Mouse (Mus musculus) heart, postnatal 0 days (tissue): ENCODE data around the gene Fbf1. TPM values are rescaled to one million over a fixed set of nuclear protein-coding genes. Genes with fewer than 3 reads are reported as not detected.

Experiments
- ATAC-seq: fragments of 200-750 bp; cut with Nextera tagmentation; 2 replicates; pipeline ENCODE4 v1.8.0; 2017; ENCODE audit warnings: low read depth, moderate number of reproducible peaks, moderate library complexity; ENCODE audit not compliant: insufficient read depth
- DNase-seq: peaks from one replicate; pipeline ENCODE4 v3.0.0-alpha.2; 2016; ENCODE audit warnings: low spot score
- H3K27ac ChIP-seq: fragments of 300-500 bp; sonication (generic); 2 replicates; pipeline ENCODE4 v1.5.1; 2014; ENCODE audit warnings: low read depth, mild to moderate bottlenecking
- H3K27me3 ChIP-seq: fragments of 300-500 bp; sonication (generic); 2 replicates; pipeline ENCODE4 v1.6.1; 2014; ENCODE audit warnings: low read length, mixed read lengths; ENCODE audit not compliant: control insufficient read depth, insufficient read depth
- H3K36me3 ChIP-seq: fragments of 300-500 bp; sonication (generic); replicated peaks from 2 replicates; pipeline ENCODE4 v1.6.1; 2014; ENCODE audit warnings: low read length, mixed read lengths; ENCODE audit not compliant: control insufficient read depth, insufficient read depth
- H3K4me1 ChIP-seq: fragments of 300-500 bp; sonication (generic); 2 replicates; pipeline ENCODE4 v1.6.1; 2014; ENCODE audit warnings: antibody characterized with exemption; ENCODE audit not compliant: control insufficient read depth, insufficient read depth
- H3K4me2 ChIP-seq: fragments of 300-500 bp; sonication (generic); 2 replicates; pipeline ENCODE4 v1.6.1; 2014; ENCODE audit warnings: low read depth, mild to moderate bottlenecking, low read length, moderate library complexity
- H3K4me3 ChIP-seq: fragments of 300-500 bp; sonication (generic); 2 replicates; pipeline ENCODE4 v1.5.1; 2014; ENCODE audit warnings: low read depth, low read length
- H3K9ac ChIP-seq: fragments of 300-500 bp; sonication (generic); replicated peaks from 2 replicates; pipeline ENCODE4 v1.6.1; 2014; ENCODE audit warnings: low read depth, low read length, mixed read lengths
- H3K9me3 ChIP-seq: fragments of 300-500 bp; sonication (generic); replicated peaks from 2 replicates; pipeline ENCODE4 v1.6.1; 2016; ENCODE audit warnings: low read length; ENCODE audit not compliant: control insufficient read depth
- CTCF ChIP-seq: IDR thresholded peaks from 2 replicates; pipeline ENCODE4 v1.5.1; 2016; ENCODE audit warnings: antibody characterized with exemption, control low read depth, low read depth
- EP300 ChIP-seq: IDR thresholded peaks from 2 replicates; pipeline ENCODE4 v1.6.1; 2016; ENCODE audit warnings: antibody characterized with exemption, low read depth
- WGBS: fragments of 180-500 bp; shearing (Covaris S2); extraction: QIAGEN DNeasy Blood & Tissue Kit; methylation state at CpG from one replicate; pipeline ENCODE4 v1.1.7; 2014; 5-methylcytosine and 5-hydroxymethylcytosine counted together
- polyA plus RNA-seq: library from polyadenylated mRNA; unstranded; fragments of >200 nt; fragmentation: Nextera tagmentation; extraction: Ambion mirVana; gene quantifications from 2 replicates; pipeline ENCODE4 v1.2.1, GENCODE M21; 2015
- total RNA-seq: library from RNA; depleted of rRNA; stranded (reverse); fragments of >200 nt; gene quantifications from 2 replicates; pipeline ENCODE4 v1.2.3, GENCODE M21; 2014; ENCODE audit warnings: low replicate concordance

The Fbf1 gene
- total and polyA plus RNA-seq, 2 experiments from 2014 or later, result 8.5 to 22.8 TPM

DNA sequence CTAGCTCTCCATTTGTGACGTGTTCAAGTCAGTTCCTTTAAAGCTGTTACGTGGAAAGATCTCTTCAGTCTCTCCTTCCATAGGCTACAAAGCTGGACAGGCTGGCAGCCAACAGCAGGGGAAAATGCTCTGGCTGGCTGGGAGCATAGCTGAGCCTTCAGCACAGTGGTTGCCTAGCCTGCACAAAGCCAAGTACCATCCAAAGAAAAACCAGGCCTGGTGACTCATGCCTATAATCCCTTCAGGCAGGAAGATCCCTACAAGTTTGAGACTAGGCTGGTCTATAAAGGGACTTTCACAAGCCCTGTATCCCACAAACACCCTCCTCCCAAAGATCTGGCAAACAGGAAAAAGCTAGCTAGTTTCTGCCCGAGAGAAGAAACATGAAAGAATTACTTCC is 17.9 kb upstream of the Fbf1 start:
- Histone ChIP-seq H3K36me3 (peaks cover 74% of the 10 kb centered on the region), H3K27me3 (no peaks in the 10 kb centered on the region), H3K4me2 (no peak overlapping the region), H3K27ac (no peak overlapping the region), H3K4me3 (no peak overlapping the region), H3K9ac (no peak overlapping the region), H3K9me3 (no peaks in the 10 kb centered on the region), H3K4me1 (peaks cover 14% of the 10 kb centered on the region)
- TF ChIP-seq EP300 (no peak), CTCF (no peak)
- ATAC-seq, result no peak
- no peak for DNase-seq
- WGBS, result 69% methylated on average over 3 of the region's 3 CpGs

GRCm38 (mm10) chr11:116178411-116179121 is 10.6 kb upstream of the Fbf1 start:
- no peak for ATAC-seq
- WGBS, result 87% methylated on average over 20 of the region's 20 CpGs
- H3K9me3 ChIP-seq, result no peaks in the 10 kb centered on the region
- no peak for TF ChIP-seq EP300
- TF ChIP-seq CTCF, result no peak
- H3K27me3 ChIP-seq, result no peaks in the 10 kb centered on the region
- H3K4me3 ChIP-seq, result no peak overlapping the region
- H3K4me2 ChIP-seq, result no peak overlapping the region
- no peak overlapping the region for H3K9ac ChIP-seq
- H3K27ac ChIP-seq, result no peak overlapping the region
- H3K36me3 ChIP-seq, result peaks cover 82% of the 10 kb centered on the region
- no peaks in the 10 kb centered on the region for H3K4me1 ChIP-seq
- DNase-seq, result no peak

DNA sequence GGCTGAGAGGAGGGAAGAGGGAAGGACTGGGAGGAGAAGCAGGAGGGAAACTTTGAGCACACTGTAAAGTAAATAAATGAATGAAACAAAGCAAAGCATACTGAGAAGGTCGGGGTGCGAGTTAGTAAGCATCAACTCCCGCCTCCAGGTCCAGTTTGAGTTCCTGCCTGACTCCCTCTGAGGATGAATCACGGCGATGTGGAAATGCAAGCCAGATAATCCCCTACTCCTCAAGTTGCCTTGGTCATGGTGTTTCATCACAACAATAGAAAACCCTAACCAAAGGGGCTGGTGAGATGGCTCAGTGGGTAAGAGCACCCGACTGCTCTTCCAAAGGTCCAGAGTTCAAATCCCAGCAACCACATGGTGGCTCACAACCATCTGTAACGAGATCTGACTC is 8.0 kb upstream of the Fbf1 start:
- Histone ChIP-seq H3K4me2 (no peak overlapping the region), H3K4me1 (no peaks in the 10 kb centered on the region), H3K27ac (no peak overlapping the region), H3K4me3 (no peak overlapping the region), H3K36me3 (peaks cover 90% of the 10 kb centered on the region), H3K9ac (no peak overlapping the region), H3K27me3 (no peaks in the 10 kb centered on the region), H3K9me3 (no peaks in the 10 kb centered on the region)
- DNase-seq (no peak), ATAC-seq (no peak)
- 89% methylated on average over 7 of the region's 7 CpGs for WGBS
- TF ChIP-seq CTCF, result no peak
- no peak for TF ChIP-seq EP300

- no peaks in the 10 kb centered on the region for H3K27me3 ChIP-seq
- no peaks in the 10 kb centered on the region for H3K9me3 ChIP-seq
- WGBS, result 90% methylated on average over 22 of the region's 22 CpGs
- TF ChIP-seq CTCF, result no peak
- TF ChIP-seq EP300, result no peak
- ATAC-seq, result no peak
- no peak overlapping the region for H3K4me2 ChIP-seq
- no peak for DNase-seq
- peaks cover 80% of the 10 kb centered on the region for H3K36me3 ChIP-seq
- H3K27ac ChIP-seq, result no peak overlapping the region
- H3K4me3 ChIP-seq, result no peak overlapping the region
- no peak overlapping the region for H3K9ac ChIP-seq
- no peaks in the 10 kb centered on the region for H3K4me1 ChIP-seq
These were observed 6.9 kb upstream of the Fbf1 start for GRCm38 (mm10) chr11:116174775-116175448.

DNA sequence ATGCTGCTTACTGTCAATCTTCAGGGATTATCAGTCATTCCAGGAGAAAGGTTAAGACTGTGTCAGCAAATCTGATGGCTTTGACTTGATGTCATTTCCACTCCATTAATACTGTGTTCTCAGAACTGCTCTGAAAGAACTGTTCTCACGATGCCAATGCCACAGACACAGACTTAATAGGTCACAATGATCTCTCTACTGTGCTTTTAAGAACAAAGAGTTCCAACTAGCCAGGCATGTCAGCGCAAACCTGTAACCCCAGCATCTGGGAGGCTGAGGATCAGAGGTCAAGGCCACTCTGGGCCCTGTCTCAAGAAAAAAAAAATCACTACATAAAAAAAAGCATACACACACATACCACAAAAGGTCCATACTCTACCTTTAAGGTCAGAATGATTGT is 4.0 kb upstream of the Fbf1 start:
- TF ChIP-seq EP300, result no peak
- no peak for TF ChIP-seq CTCF
- ATAC-seq, result no peak
- no peaks in the 10 kb centered on the region for H3K9me3 ChIP-seq
- H3K9ac ChIP-seq, result no peak overlapping the region
- no peak overlapping the region for H3K4me3 ChIP-seq
- peaks cover 2% of the 10 kb centered on the region for H3K4me1 ChIP-seq
- peaks cover 56% of the 10 kb centered on the region for H3K36me3 ChIP-seq
- DNase-seq, result no peak
- H3K27ac ChIP-seq, result no peak overlapping the region
- H3K27me3 ChIP-seq, result no peaks in the 10 kb centered on the region
- no peak overlapping the region for H3K4me2 ChIP-seq
- WGBS, result 87% methylated on average over 2 of the region's 2 CpGs
